Mouse (Mus musculus): ENCODE measurements around the gene Zp1. TPM values are rescaled to one million over a fixed set of nuclear protein-coding genes. Genes with fewer than 3 reads are reported as not detected.

Zp1 gene
- polyA plus RNA-seq, 1 experiment from 2014 or later = not detected

GRCm38 (mm10) chr19:10867946-10868622, 52.3 kb downstream of the Zp1 start:
- peaks cover 27% of the 10 kb centered on the region for H3K36me3 ChIP-seq (ENCODE audit: control insufficient read depth, insufficient read depth, low read length)
- no peaks in the 10 kb centered on the region for H3K27me3 ChIP-seq (ENCODE audit: control insufficient read depth, insufficient read depth, low read length)
- H3K9me3 ChIP-seq (ENCODE audit: control insufficient read depth, low read length) = no peaks in the 10 kb centered on the region
- peak overlapping the region; percentile 85 for H3K4me2 ChIP-seq (ENCODE audit: low read depth, severe bottlenecking)
- peak overlapping the region; percentile 96 for H3K9ac ChIP-seq (ENCODE audit: low read length)
- peak overlapping the region; percentile 67 for H3K4me3 ChIP-seq (ENCODE audit: low read depth, low read length)
- H3K27ac ChIP-seq (replicated peaks; ENCODE audit: low read depth, low read length) = no peak overlapping the region
- H3K4me1 ChIP-seq (ENCODE audit: control insufficient read depth, insufficient read depth, low read length) = peaks cover 10% of the 10 kb centered on the region
- no peak for ATAC-seq (ENCODE audit: insufficient number of reproducible peaks, low FRiP score, low TSS enrichment, low read depth)
- 32% methylated on average over 5 of the region's 5 CpGs for WGBS
- DNase-seq (ENCODE audit: low spot score) = no peak

- H3K9ac ChIP-seq (ENCODE audit: low read length) = no peak overlapping the region
- ATAC-seq (ENCODE audit: insufficient number of reproducible peaks, low FRiP score, low TSS enrichment, low read depth) (no peak), DNase-seq (ENCODE audit: low spot score) (no peak)
- no peaks in the 10 kb centered on the region for H3K9me3 ChIP-seq (ENCODE audit: control insufficient read depth, low read length)
- no peak overlapping the region for H3K4me2 ChIP-seq (ENCODE audit: low read depth, severe bottlenecking)
- H3K27me3 ChIP-seq (ENCODE audit: control insufficient read depth, insufficient read depth, low read length) = no peaks in the 10 kb centered on the region
- H3K36me3 ChIP-seq (ENCODE audit: control insufficient read depth, insufficient read depth, low read length) = peaks cover 31% of the 10 kb centered on the region
- no peak overlapping the region for H3K4me3 ChIP-seq (ENCODE audit: low read depth, low read length)
- WGBS = 88% methylated on average over 13 of the region's 13 CpGs
- H3K4me1 ChIP-seq (ENCODE audit: control insufficient read depth, insufficient read depth, low read length) = peaks cover 10% of the 10 kb centered on the region
- H3K27ac ChIP-seq (replicated peaks; ENCODE audit: low read depth, low read length) = no peak overlapping the region
Observed at GRCm38 (mm10) chr19:10866351-10866750, 54.1 kb downstream of the Zp1 start.

Other genes with a start within 250 kb of the Zp1 start
- gene Pga5, start 242.6 kb downstream of the Zp1 start, polyA plus RNA-seq (2014; fragmentation: Nextera tagmentation; extraction: Ambion mirVana) = not detected in 2 replicates
- 29.7 and 33.4 TPM in 2 replicates for gene Vps37c, start 231.9 kb downstream of the Zp1 start, polyA plus RNA-seq (2014; fragmentation: Nextera tagmentation; extraction: Ambion mirVana)
- gene Cd5, start 181.6 kb downstream of the Zp1 start, polyA plus RNA-seq (2014; fragmentation: Nextera tagmentation; extraction: Ambion mirVana) = not detected in 2 replicates
- 0.13 and 0.20 TPM in 2 replicates for gene Cd6, start 90.6 kb downstream of the Zp1 start, polyA plus RNA-seq (2014; fragmentation: Nextera tagmentation; extraction: Ambion mirVana)
- gene Slc15a3, start 80.9 kb downstream of the Zp1 start, polyA plus RNA-seq (2014; fragmentation: Nextera tagmentation; extraction: Ambion mirVana) = 0.15 and 0.16 TPM in 2 replicates
- gene Tmem132a, start 50.7 kb downstream of the Zp1 start, polyA plus RNA-seq (2014; fragmentation: Nextera tagmentation; extraction: Ambion mirVana) = 87.0 and 89.0 TPM in 2 replicates
- gene Tmem109, start 38.6 kb downstream of the Zp1 start, polyA plus RNA-seq (2014; fragmentation: Nextera tagmentation; extraction: Ambion mirVana) = 69.6 and 71.1 TPM in 2 replicates
- 55.3 and 59.0 TPM in 2 replicates for gene Prpf19, start 25.4 kb downstream of the Zp1 start, polyA plus RNA-seq (2014; fragmentation: Nextera tagmentation; extraction: Ambion mirVana)
- gene Ptgdr2, start 16.5 kb upstream of the Zp1 start, polyA plus RNA-seq (2014; fragmentation: Nextera tagmentation; extraction: Ambion mirVana) = not detected in 2 replicates
- 30.2 and 32.3 TPM in 2 replicates for gene Ccdc86, start 28.6 kb upstream of the Zp1 start, polyA plus RNA-seq (2014; fragmentation: Nextera tagmentation; extraction: Ambion mirVana)
- not detected in 2 replicates for gene Ms4a10, start 54.0 kb upstream of the Zp1 start, polyA plus RNA-seq (2014; fragmentation: Nextera tagmentation; extraction: Ambion mirVana)
- gene Ms4a15, start 72.6 kb upstream of the Zp1 start, polyA plus RNA-seq (2014; fragmentation: Nextera tagmentation; extraction: Ambion mirVana) = 0.18 TPM in 1 of 2 replicates, not detected in the other
- gene Ms4a18, start 97.4 kb upstream of the Zp1 start, polyA plus RNA-seq (2014; fragmentation: Nextera tagmentation; extraction: Ambion mirVana) = not detected in 2 replicates
- gene Ms4a8a, start 160.5 kb upstream of the Zp1 start, polyA plus RNA-seq (2014; fragmentation: Nextera tagmentation; extraction: Ambion mirVana) = not detected in 2 replicates
- gene 1700017D01Rik, start 210.2 kb upstream of the Zp1 start, polyA plus RNA-seq (2014; fragmentation: Nextera tagmentation; extraction: Ambion mirVana) = not detected in 2 replicates
- gene 1700025F22Rik, start 244.7 kb upstream of the Zp1 start, polyA plus RNA-seq (2014; fragmentation: Nextera tagmentation; extraction: Ambion mirVana) = not detected in 2 replicates